Mouse (Mus musculus): ENCODE data around the gene Elp1. TPM values are rescaled to one million over a fixed set of nuclear protein-coding genes. Genes with fewer than 3 reads are reported as not detected.
A peak's percentile ranks its signal among the peaks of the same experiment; 100 is the strongest.

Gene Elp1
- 10 to 100 TPM; 19.3 to 25.9 (median 23.6) TPM for total RNA-seq (2022)

DNA sequence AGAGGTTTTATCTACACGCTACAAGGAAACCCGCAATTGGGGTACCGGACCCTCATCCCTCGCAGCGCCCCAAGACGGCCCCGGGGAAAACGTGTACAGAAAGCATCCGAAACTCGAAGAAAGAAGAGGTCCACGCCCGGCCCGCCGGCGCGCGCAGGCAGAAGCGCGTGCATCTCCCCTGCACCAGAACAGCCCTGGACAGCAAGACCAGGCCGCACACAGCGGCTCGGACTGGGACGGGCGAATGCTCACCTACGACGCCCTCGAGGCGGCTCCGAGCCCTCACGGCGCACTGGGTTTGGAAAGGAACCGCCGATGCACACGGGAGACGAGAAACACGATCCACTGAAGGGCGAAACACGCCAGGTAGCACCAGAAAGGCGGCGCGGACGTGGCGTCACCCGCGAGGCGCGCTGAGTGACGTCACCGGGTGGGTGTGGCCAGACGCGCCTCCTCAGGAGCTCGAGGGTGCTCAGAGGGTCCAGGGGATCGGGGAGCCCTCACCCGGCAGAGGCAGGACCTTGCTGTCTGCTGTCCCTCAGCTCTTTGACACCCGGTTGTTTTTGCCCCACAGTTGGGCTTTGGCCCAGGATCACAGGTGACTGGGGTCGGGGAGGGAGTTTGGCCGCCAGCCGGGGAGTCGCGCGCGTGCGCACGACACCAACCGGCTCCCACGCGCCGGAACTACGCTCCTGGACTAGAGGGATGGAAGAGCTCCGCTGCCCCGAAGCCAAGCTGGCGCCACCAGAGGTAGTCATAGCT, at the start of gene Elp1, which contains the start of gene Fam206a:
Gene Elp1, minus strand, starts transcription at position 425 of the 762 bp plus-strand sequence.
Gene Fam206a, plus strand, starts transcription at position 439 of the 762 bp plus-strand sequence.
- DNase-seq (ENCODE audit: low spot score in 2 of 2), result peak; percentile 89 to 90

- DNase-seq (ENCODE audit: low spot score in 2 of 2), result no peak
Measured at GRCm38 (mm10) chr4:56850724-56851123, 48.6 kb upstream of the Elp1 start.

- no peak for DNase-seq (ENCODE audit: low spot score in 2 of 2)
Measured at GRCm38 (mm10) chr4:56848044-56848443, 45.9 kb upstream of the Elp1 start.

GRCm38 (mm10) chr4:56847400-56847799, 45.3 kb upstream of the Elp1 start:
- DNase-seq (ENCODE audit: low spot score in 2 of 2), result no peak

- no peak for DNase-seq (ENCODE audit: low spot score in 2 of 2)
Measured at GRCm38 (mm10) chr4:56845896-56846533, 43.9 kb upstream of the Elp1 start.

- DNase-seq (ENCODE audit: low spot score in 2 of 2), result no peak
Measured at GRCm38 (mm10) chr4:56844911-56845310, 42.8 kb upstream of the Elp1 start.

GRCm38 (mm10) chr4:56843963-56844362, 41.8 kb upstream of the Elp1 start:
- DNase-seq (ENCODE audit: low spot score in 2 of 2), result no peak

DNA sequence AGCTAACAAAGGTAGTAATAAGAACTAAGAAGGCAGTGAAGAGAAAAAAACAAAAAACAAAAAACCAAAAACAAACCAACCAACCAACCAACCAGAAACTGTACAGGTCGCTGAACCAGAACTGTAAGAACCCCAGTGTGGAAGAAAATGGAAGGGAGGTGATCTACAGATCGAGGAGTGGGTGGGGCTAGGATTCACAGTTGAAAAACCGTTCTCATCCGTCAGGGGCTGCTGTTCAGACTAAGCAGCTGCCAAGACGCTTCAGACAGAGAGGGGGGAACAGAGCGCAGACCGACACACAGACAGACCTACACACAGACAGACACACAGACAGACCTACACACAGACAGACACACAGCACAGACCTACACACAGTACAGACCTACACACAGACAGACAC, 40.4 kb upstream of the Elp1 start:
- no peak for DNase-seq (ENCODE audit: low spot score in 2 of 2)

DNA sequence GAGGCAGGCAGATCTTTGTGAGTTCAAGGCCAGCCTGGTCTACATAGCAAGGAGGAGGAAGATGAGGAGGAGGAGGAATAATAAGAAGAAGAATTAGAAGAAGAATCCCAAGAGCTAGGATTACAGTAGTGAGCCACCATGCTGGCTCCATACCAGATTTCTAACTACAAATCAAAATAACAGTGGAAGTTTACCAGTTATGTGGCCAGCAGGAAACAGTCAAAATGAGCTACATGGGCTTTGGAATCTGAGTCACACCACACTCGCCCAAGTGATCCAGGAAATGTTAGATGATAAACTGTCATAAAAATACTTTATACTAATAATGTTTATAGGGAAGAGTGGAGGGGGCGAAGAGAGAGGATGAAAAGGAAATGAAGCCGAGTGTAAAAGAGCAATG, 38.2 kb upstream of the Elp1 start:
- DNase-seq (ENCODE audit: low spot score in 2 of 2), result no peak

DNA sequence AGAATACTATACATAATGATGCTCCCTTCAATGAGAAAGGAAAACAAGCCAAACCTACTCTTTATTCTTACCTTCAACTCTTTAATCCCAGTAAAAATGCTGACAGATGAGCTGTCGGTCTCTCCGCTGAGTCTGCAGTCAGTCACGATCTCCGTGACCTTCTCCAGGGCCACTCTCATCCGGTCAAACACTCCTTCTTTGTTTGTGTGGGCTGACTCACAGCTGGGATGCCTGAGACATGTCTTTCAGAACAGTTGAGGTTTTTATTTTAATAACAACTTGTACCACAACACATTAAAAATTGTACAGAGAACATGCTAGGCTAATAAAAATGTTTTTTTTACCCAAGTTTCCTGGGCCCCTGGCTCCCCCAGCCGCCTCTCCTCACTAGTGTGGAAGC, 35.5 kb upstream of the Elp1 start:
- no peak for DNase-seq (ENCODE audit: low spot score in 2 of 2)

GRCm38 (mm10) chr4:56831998-56832397, 29.9 kb upstream of the Elp1 start:
- no peak for DNase-seq (ENCODE audit: low spot score in 2 of 2)

DNA sequence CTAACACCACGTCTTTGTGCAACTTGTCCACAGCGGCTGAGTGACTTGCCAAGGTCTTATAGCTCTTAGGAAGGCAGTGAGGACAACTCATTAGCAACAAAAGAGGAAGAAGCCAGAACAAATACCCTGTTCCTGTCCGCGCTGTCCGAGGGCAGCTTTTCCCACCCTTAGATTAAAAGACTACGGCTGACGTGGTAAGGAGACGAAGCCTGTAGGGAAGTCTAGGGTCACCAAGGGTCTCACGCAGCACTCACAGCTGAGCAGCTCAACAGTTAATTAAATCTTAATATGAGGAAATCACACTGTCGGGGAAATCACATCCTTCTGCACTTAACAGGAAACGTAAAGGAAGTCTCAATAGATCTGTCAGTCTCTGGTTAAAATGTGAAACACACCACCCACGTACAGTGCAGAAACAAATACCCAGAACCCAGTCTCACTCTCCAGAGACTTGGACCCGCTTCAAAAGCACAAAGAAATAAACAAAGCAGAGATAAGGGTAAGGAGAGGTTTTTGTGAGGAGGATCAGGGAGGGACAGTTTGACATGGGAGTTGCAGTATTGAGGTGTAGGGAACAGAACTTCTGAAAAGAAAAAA, 29.0 kb upstream of the Elp1 start:
- no peak for DNase-seq (ENCODE audit: low spot score in 2 of 2)

DNA sequence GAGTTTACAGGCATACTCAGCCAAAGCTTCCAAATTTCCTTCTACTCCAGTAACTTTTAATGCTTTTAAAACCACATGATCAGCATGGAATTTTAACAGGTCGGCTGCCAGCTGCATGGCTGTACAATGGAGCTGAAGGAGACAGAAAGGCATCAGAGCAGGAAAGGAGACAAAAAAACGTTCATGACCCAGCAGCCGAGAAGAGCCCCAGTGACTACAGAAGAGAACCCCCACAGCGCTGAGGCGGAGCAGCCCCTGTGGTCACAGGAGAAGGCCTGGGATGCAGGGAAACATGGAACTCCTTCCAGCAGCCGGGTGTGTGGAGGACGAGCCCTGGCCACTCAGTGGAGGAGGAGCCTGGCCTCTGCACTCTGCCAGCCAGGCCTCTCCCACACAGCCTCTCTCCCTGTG, 27.4 kb upstream of the Elp1 start:
- peak in 1 of 2 experiments; percentile 17 for DNase-seq (ENCODE audit: low spot score in 2 of 2)

GRCm38 (mm10) chr4:56828932-56829331, 26.8 kb upstream of the Elp1 start:
- DNase-seq (ENCODE audit: low spot score in 2 of 2), result no peak

GRCm38 (mm10) chr4:56824231-56824630, 22.1 kb upstream of the Elp1 start:
- no peak for DNase-seq (ENCODE audit: low spot score in 2 of 2)

DNA sequence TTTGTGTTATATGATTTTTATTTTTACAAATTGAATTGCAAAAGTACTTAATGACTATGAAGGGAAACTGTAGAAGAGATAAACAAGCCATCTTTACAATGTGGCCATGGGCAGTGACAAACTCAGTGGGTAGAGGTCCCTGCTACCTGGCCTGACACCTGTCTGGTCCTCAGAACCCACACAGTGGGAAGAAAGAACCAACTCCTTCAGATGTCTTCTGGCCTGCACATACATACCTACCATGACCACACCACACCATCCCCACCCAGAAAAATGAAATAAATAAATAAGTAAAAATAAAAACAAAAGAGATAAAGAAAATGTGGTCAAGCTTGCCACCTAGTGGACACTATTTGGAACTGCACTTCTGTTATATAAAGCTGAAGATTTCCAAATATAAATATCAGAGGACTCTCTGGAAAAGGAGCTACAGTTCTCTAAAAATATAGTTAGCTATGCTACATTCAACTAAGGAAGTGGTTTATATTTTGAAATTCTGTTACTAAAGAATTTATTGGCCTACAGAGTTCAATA, 18.0 kb upstream of the Elp1 start:
- no peak for DNase-seq (ENCODE audit: low spot score in 2 of 2)

DNA sequence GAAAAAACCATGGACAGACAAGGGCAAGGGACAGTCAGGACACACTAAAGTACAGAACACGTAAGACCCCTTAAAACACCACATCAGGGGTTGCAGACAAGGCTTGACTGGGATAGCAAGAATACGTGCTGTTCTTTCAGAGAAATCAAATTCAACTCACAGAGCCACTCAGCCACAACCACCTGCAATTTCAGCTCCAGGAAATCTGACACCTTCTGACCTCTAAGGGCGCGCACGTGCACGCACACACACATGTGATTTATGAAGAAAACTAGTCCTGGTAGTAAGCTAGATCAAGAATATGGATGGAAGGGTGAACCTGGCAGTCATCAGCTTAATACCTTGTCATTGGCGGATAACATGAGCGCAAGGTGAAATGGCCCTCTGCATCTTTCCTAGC, 13.0 kb upstream of the Elp1 start:
- DNase-seq (ENCODE audit: low spot score in 2 of 2), result no peak

DNA sequence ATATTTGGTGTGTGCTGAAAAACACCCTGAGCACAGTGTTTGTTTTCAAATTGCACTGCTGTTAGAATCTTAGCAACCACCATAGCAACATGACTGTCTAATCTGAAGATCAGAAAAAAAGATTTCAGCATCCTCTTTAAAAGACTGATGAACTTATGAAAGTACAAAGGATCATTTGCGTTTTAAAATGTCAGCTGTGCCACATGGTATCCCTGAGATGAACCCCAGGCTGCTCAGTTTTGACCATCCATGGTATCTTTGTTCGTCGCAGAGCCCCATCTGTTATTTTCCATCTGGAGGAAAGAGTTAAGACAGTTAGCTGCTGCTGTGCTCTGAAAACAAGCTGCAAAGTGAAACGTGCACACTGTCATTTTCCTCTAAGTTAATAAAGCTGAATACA, 10.0 kb upstream of the Elp1 start:
- no peak for DNase-seq (ENCODE audit: low spot score in 2 of 2)

GRCm38 (mm10) chr4:56811642-56812041, 9.5 kb upstream of the Elp1 start:
- no peak for DNase-seq (ENCODE audit: low spot score in 2 of 2)

DNA sequence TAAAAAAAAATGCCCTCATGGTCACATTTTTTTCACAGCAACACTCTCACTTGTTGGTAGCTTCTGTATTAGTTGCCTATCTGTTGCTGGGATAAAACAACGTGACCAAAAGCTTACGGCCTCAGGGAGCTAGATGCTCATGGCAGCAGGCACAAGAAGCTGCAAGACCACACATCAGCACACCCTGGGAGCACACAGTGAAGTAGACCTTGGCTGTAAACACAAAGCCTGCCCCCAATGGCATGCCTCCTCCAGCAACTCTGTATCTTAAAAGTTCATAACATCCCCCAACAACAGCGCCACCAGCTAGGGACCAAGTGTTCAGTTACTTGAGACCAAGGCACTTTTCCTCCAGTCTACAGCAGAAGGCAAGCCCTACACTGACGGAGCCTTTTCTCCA, 6.9 kb upstream of the Elp1 start:
- DNase-seq (ENCODE audit: low spot score in 2 of 2), result no peak

- no peak for DNase-seq (ENCODE audit: low spot score in 2 of 2)
Measured at GRCm38 (mm10) chr4:56802669-56803150, 579 bp upstream of the Elp1 start.

DNA sequence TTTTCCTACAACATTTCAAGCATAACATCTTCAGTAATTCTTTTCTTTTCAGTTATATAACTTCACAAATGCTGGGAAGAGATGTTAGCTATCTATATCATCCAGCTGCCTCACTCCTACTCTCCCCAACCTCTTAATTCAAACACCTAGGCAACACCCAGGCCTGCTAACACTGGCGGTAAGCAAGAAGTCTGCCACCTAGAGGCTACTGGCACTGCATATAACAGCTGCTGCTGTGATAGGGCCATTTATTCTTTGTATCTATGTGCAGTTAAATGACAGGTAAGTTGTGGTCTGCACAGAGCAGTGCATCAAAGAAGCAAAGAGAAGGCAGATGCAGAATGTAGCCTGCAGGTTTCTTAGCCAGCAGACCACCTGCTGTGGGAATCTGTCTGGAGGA, 10.8 kb downstream of the Elp1 start:
- DNase-seq (ENCODE audit: low spot score in 2 of 2), result no peak

Data from gastrocnemius, adult 8-10 months (tissue).